Mouse (Mus musculus): ENCODE data around the gene Plekhd1.

GRCm38 (mm10) chr12:80643693-80644505 lies 48.5 kb upstream of the Plekhd1 start, which contains the start of the genes Slc39a9 and Erh:
- TF ChIP-seq CTCF (IDR thresholded peaks at IDR 0.05; ENCODE audit: low read depth) (peak; percentile 23; the same call in 1 of the 2 replicates), EP300 (IDR thresholded peaks at IDR 0.05; ENCODE audit: low read depth) (peak; percentile 69)

Data from liver, embryonic 14.5 days (tissue).